Mouse (Mus musculus) G1E (cell line): Measurements from ENCODE around the gene Cel. TPM values are rescaled to one million over a fixed set of nuclear protein-coding genes. Genes with fewer than 3 reads are reported as not detected.

Experiments
- ATAC-seq: 2 replicates; pipeline ENCODE4 v1.8.0; 2016; ENCODE audit warnings: mild to moderate bottlenecking; ENCODE audit not compliant: insufficient number of reproducible peaks, poor library complexity, low FRiP score, severe bottlenecking; ENCODE audit errors: extremely low read depth
- DNase-seq: peaks from one replicate; pipeline ENCODE4 v3.0.0; 2012; ENCODE audit warnings: low spot score
- H3K27me3 ChIP-seq: 2 replicates; pipeline ENCODE4 v1.6.1; 2012; ENCODE audit warnings: mild to moderate bottlenecking, low read length, inconsistent platforms; ENCODE audit not compliant: insufficient read depth
- H3K36me3 ChIP-seq: replicated peaks from 2 replicates; pipeline ENCODE3; 2012; ENCODE audit warnings: mild to moderate bottlenecking, inconsistent platforms
- H3K4me1 ChIP-seq: 2 replicates; pipeline ENCODE4 v1.6.1; 2012; ENCODE audit warnings: low read depth, low read length, inconsistent platforms, mixed read lengths; ENCODE audit not compliant: insufficient read depth
- H3K4me3 ChIP-seq: 2 replicates; pipeline ENCODE4 v1.5.1; 2012; ENCODE audit warnings: low read depth, mild to moderate bottlenecking, inconsistent platforms, low read length, moderate library complexity, mixed read lengths
- H3K9me3 ChIP-seq: replicated peaks from 2 replicates; pipeline ENCODE4 v1.6.1; 2012; ENCODE audit warnings: inconsistent platforms
- CTCF ChIP-seq: IDR thresholded peaks from 2 replicates; pipeline ENCODE4 v1.5.1; 2012; ENCODE audit warnings: low read depth, low read length, inconsistent platforms, mixed read lengths
- GATA1 ChIP-seq: IDR thresholded peaks from 2 replicates; pipeline ENCODE4 v1.6.1; 2012; ENCODE audit warnings: borderline replicate concordance, low read length, inconsistent platforms, mixed read lengths
- GATA2 ChIP-seq: IDR thresholded peaks from 2 replicates; pipeline ENCODE4 v1.6.1; 2012; ENCODE audit warnings: low read depth, low read length, inconsistent platforms, borderline replicate concordance
- POLR2AphosphoS5 ChIP-seq: IDR thresholded peaks from 2 replicates; pipeline ENCODE4 v1.6.1; 2012; ENCODE audit warnings: low read depth, low read length, inconsistent platforms; ENCODE audit not compliant: insufficient replicate concordance
- TAL1 ChIP-seq: conservative IDR thresholded peaks from 2 replicates; pipeline ENCODE4 v1.6.1; 2012; ENCODE audit warnings: low read depth, low read length, inconsistent platforms, mixed read lengths
- polyA plus RNA-seq: library from polyadenylated mRNA; stranded (reverse); fragments of >175 nt; gene quantifications from 2 replicates; pipeline ENCODE4 v1.2.3, GENCODE M21; 2012
- total RNA-seq, 2 experiments: library from RNA; stranded (forward) in 1 of 2; stranded (reverse) in 1 of 2; fragments of 200-1000 nt in 1 of 2; fragments of >200 nt in 1 of 2; fragmentation: Nextera tagmentation in 1 of 2; gene quantifications; 2 replicates each; pipeline ENCODE4 v1.2.3; 2014 to 2017

The Cel gene
- total RNA-seq (2014; fragmentation: Nextera tagmentation), result not detected in 2 replicates
- total RNA-seq (2017), result not detected in 2 replicates
- polyA plus RNA-seq, result not detected in 2 replicates

DNA sequence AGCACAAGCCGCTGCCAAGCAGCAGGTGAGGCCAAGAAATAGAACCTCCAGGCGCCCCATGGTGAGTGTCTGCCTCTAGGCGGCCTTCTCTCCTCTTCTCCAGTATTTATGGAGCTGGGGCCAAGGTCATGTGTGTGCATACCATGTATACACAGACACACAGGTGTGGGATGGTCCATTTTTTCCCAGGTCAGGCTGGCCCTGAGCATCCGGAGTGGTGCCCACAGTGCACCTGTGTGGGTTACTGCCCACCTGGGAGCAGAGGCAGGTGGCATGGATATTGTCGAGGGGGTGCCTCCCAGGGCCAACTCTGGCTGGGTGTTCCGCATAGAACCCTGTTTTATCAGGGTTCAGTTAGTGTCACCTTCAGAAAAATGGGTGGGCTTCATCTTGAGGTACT lies at the start of gene Cel:
Cel (minus strand) TSS at position 101 of the 400 bp plus-strand sequence.
- TF ChIP-seq POLR2AphosphoS5, result no peak
- no peak for TF ChIP-seq GATA2
- no peak for TF ChIP-seq CTCF
- no peak for TF ChIP-seq TAL1
- TF ChIP-seq GATA1, result no peak
- Histone ChIP-seq H3K9me3 (no peaks in the 10 kb centered on the region), H3K4me3 (no peak within 1 kb of the TSS), H3K4me1 (no peaks in the 10 kb centered on the region), H3K36me3 (peaks cover 40% of the 10 kb centered on the region), H3K27me3 (peaks cover 30% of the 10 kb centered on the region)
- no peak for DNase-seq
- ATAC-seq, result no peak

DNA sequence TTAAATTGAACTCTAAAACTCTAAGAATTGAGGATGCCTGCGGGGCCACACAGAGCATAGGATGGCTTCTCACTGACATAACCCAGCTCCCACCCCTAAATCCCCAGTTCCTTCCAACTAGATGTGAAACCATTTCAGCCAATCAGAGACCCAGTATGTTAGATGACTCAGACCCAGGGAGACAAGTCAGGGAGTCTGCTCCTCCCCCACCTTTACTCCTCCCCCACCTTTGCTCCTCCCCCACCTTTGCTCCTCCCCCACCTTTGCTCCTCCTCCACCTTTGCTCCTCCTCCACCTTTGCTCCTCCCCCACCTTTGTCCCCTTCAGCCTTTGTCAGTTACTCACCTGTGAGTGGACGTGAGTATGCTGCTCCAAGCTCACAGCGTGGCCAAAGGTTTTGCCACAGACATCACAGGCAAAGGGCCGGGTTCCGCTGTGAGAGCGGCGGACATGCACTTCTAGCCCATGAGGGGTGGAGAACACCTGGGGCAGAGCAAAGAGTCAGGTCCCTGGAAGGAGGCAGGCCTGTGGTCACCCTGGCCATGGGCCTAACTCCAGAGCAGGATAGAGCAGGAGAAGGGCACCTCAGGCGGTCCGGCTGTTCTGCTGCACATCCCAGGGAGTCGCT lies 49.3 kb upstream of the Cel start:
- TF ChIP-seq TAL1 (no peak), POLR2AphosphoS5 (no peak), CTCF (no peak), GATA1 (no peak), GATA2 (no peak)
- Histone ChIP-seq H3K4me3 (peak overlapping the region; percentile 64; the same call in 1 of the 2 replicates), H3K4me1 (peaks cover 99% of the 10 kb centered on the region), H3K9me3 (no peaks in the 10 kb centered on the region), H3K36me3 (peaks cover 99% of the 10 kb centered on the region), H3K27me3 (no peaks in the 10 kb centered on the region)
- peak; percentile 69 for DNase-seq
- ATAC-seq, result no peak

DNA sequence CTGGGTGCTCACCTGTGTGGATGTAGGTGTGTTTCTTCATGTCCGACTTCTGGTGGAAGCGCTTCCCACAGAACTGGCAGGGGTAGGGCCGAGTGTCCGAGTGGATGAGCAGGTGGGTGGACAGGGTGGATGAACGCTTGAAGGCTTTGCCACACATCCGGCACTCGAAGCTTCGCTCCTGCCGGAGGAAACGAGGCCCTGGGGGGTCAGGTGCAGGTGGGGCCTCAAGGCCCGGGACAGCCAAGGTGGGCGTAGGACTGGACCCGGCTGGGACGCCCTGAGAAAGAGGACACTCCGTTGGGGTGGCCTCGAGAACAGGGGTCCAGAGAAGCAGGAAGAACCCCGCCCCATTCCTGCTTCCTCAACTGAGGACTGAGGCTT lies 48.2 kb upstream of the Cel start:
- DNase-seq (no peak), ATAC-seq (no peak)
- Histone ChIP-seq H3K27me3 (no peaks in the 10 kb centered on the region), H3K4me1 (peaks cover 98% of the 10 kb centered on the region), H3K36me3 (peaks cover 98% of the 10 kb centered on the region), H3K9me3 (no peaks in the 10 kb centered on the region), H3K4me3 (peak overlapping the region; percentile 64; the same call in 1 of the 2 replicates)
- no peak for TF ChIP-seq CTCF

DNA sequence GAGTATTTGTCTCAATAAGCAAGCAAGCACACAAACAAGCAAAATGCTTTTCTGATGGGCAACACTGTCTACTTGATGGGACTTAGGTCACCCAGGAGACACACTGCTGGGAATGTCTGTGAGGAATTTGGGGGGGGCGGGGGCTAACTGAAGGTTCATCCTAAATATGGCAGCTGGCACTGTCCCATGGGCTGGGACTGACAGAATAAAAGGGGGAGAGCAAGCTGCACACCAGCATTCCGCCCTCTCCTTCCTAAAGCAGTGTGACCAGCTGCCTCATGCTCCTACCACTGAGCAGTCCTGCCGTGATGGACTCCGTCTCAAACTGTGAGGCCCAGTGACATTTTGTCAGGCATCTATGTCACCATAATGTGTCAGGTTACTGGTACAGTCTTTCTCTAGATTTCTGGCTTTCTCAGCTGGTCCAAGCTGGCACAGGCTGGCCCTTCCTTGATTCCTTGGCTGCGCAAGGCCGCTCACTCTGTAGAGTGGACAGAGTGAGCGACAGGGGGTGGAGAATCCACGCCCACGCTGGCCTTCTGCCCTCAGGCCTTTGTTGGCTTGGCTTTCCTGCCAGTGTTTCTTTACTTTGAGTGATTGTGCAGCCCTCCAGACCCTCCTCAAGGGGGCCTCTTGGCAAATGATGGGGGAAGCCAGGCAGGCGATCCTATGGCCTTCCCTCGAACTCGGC lies 47.7 kb upstream of the Cel start:
- Histone ChIP-seq H3K4me1 (peaks cover 98% of the 10 kb centered on the region), H3K27me3 (no peaks in the 10 kb centered on the region), H3K4me3 (peak overlapping the region; percentile 64; the same call in 1 of the 2 replicates), H3K36me3 (peaks cover 95% of the 10 kb centered on the region), H3K9me3 (no peaks in the 10 kb centered on the region)
- ATAC-seq, result no peak
- no peak for DNase-seq
- TF ChIP-seq POLR2AphosphoS5 (peak; percentile 59; the same call in 1 of the 2 replicates), GATA1 (no peak)

DNA sequence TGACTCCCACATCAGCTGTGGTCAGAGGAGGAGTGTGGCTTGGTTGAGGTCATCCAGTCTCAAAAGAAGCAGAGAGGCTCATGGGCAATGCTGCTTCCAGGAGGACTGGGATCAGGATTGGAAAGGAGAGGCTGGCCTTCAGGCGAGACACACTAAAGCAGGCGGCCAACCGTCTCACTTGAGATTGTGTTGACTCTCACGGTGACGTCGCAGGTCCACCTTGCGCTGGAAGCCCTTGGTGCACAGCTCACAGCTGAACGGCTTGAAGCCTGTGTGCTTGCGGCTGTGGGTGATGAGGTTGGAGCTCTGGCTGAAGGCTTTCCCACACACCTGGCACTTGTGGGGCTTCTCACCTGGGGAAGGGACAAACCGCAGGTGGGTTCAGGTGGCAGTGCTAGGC lies 46.6 kb upstream of the Cel start:
- TF ChIP-seq GATA2, result no peak
- TF ChIP-seq POLR2AphosphoS5, result peak; percentile 77; the same call in 1 of the 2 replicates
- peaks cover 85% of the 10 kb centered on the region for H3K36me3 ChIP-seq
- no peak for DNase-seq

DNA sequence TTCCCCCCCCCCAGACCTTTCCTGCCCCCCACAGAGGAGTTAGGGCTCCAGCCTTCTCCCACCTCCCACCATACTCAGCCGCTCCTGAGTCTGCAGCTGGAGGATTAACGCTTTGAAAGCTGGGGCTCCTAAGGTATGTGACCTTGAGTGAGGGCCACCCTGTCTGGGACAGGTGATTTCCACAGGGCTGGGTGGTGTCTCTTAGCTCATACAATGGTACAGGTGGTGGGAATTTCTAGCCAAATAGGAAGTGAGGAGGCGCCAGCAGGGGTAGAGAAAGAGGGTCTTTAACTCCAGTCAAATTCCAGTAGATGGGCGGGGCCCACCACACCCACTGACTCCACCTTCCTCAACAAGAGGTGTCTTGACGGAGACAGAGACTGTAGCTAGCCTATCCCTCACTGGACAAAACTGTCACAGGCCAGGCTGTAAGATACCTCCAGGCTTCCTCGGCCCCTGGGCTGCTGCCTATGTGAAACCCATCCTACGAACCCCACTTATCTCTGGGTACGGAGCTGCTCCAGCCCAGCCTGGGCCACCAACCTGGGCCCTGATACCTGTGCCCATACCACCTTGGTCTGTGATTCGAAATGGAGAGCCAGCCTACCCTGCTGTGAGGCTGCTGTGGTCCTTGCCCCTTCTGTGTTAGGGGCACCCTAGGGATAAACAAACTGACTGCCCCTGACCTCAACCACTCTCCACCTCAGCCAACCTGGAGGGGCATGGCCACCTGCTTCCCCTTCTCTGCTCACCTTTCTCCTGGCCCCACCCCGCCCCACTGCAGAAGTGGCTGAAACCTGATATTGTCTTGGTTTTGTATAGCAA lies 44.4 kb upstream of the Cel start:
- DNase-seq (no peak), ATAC-seq (0 out of 2 replicates have a peak, but pooled peaks have one; percentile 23)
- Histone ChIP-seq H3K4me1 (peaks cover 85% of the 10 kb centered on the region), H3K9me3 (no peaks in the 10 kb centered on the region), H3K27me3 (no peaks in the 10 kb centered on the region), H3K36me3 (peaks cover 62% of the 10 kb centered on the region), H3K4me3 (peak overlapping the region; percentile 49; the same call in 1 of the 2 replicates)
- TF ChIP-seq POLR2AphosphoS5 (peak; percentile 88), CTCF (no peak), GATA2 (no peak)

More for the DNA sequence above, 46.6 kb upstream of the Cel start:
- no peak for ATAC-seq
- Histone ChIP-seq H3K9me3 (no peaks in the 10 kb centered on the region), H3K4me3 (peak overlapping the region; percentile 64), H3K27me3 (no peaks in the 10 kb centered on the region), H3K4me1 (peaks cover 91% of the 10 kb centered on the region)
